Mouse (Mus musculus): ENCODE data around the gene Col18a1.
"Not testable (repeated sequence)": the region's sequence is repeated elsewhere in the genome, so short reads cannot be mapped to it uniquely, and the experiment has no call there.

Col18a1 gene

GRCm38 (mm10) chr10:77135274-77135829, 31.0 kb downstream of the Col18a1 start:
- no peak for DNase-seq (ENCODE audit: low spot score in 2 of 2)

GRCm38 (mm10) chr10:77134807-77135152, 31.6 kb downstream of the Col18a1 start:
- not testable (repeated sequence) for DNase-seq (ENCODE audit: low spot score in 2 of 2)

- no peak for DNase-seq (ENCODE audit: low spot score in 2 of 2)
These were observed 32.2 kb downstream of the Col18a1 start for GRCm38 (mm10) chr10:77133951-77134806.

GRCm38 (mm10) chr10:77132118-77132517, 34.2 kb downstream of the Col18a1 start:
- no peak for DNase-seq (ENCODE audit: low spot score in 2 of 2)

GRCm38 (mm10) chr10:77131536-77131935, 34.8 kb downstream of the Col18a1 start:
- DNase-seq (ENCODE audit: low spot score in 2 of 2), result no peak

- peak; percentile 73 to 82 for DNase-seq (ENCODE audit: low spot score in 2 of 2)
These were observed 35.6 kb downstream of the Col18a1 start for GRCm38 (mm10) chr10:77130561-77131240.

GRCm38 (mm10) chr10:77129637-77130410, 36.5 kb downstream of the Col18a1 start:
- no peak for DNase-seq (ENCODE audit: low spot score in 2 of 2)

GRCm38 (mm10) chr10:77127926-77128325, 38.4 kb downstream of the Col18a1 start:
- no peak for DNase-seq (ENCODE audit: low spot score in 2 of 2)

- no peak for DNase-seq (ENCODE audit: low spot score in 2 of 2)
These were observed 39.8 kb downstream of the Col18a1 start for GRCm38 (mm10) chr10:77126590-77126989.

GRCm38 (mm10) chr10:77125078-77125731, 41.1 kb downstream of the Col18a1 start:
- DNase-seq (ENCODE audit: low spot score in 2 of 2), result no peak

- DNase-seq (ENCODE audit: low spot score in 2 of 2), result no peak
These were observed 42.4 kb downstream of the Col18a1 start for GRCm38 (mm10) chr10:77123953-77124352.

GRCm38 (mm10) chr10:77121287-77122022, 44.9 kb downstream of the Col18a1 start:
- DNase-seq (ENCODE audit: low spot score in 2 of 2), result no peak

GRCm38 (mm10) chr10:77120501-77120900, 45.8 kb downstream of the Col18a1 start:
- DNase-seq (ENCODE audit: low spot score in 2 of 2), result no peak

GRCm38 (mm10) chr10:77119437-77119836, 46.9 kb downstream of the Col18a1 start:
- DNase-seq (ENCODE audit: low spot score in 2 of 2), result no peak

- DNase-seq (ENCODE audit: low spot score in 2 of 2), result no peak
These were observed 48.0 kb downstream of the Col18a1 start for GRCm38 (mm10) chr10:77118361-77118760.

- no peak for DNase-seq (ENCODE audit: low spot score in 2 of 2)
These were observed 49.6 kb downstream of the Col18a1 start for GRCm38 (mm10) chr10:77116537-77117455.

GRCm38 (mm10) chr10:77113489-77114240, 52.7 kb downstream of the Col18a1 start:
- no peak for DNase-seq (ENCODE audit: low spot score in 2 of 2)

- no peak for DNase-seq (ENCODE audit: low spot score in 2 of 2)
These were observed 54.6 kb downstream of the Col18a1 start for GRCm38 (mm10) chr10:77111550-77112249.
